Mouse (Mus musculus) small intestine, adult 2 months (tissue): ENCODE data around the gene Epp13. TPM values are rescaled to one million over a fixed set of nuclear protein-coding genes. Genes with fewer than 3 reads are reported as not detected.
A peak's percentile ranks its signal among the peaks of the same experiment; 100 is the strongest.
"Not testable (repeated sequence)": the region's sequence is repeated elsewhere in the genome, so short reads cannot be mapped to it uniquely, and the experiment has no call there.

ENCODE experiments used
- H3K27ac ChIP-seq: fragments of 200-500 bp; 2 replicates; pipeline ENCODE4 v1.5.1; 2012; ENCODE audit warnings: low read depth, low read length, control low read depth, inconsistent platforms; ENCODE audit not compliant: insufficient read depth
- H3K27me3 ChIP-seq: fragments of 200-500 bp; 2 replicates; pipeline ENCODE4 v1.6.1; 2012; ENCODE audit warnings: mild to moderate bottlenecking, moderate library complexity, low read length, inconsistent platforms; ENCODE audit not compliant: control insufficient read depth, insufficient read depth
- H3K36me3 ChIP-seq: fragments of 200-500 bp; 2 replicates; pipeline ENCODE4 v1.6.1; 2012; ENCODE audit warnings: mild to moderate bottlenecking, low read length, control low read depth, inconsistent platforms; ENCODE audit not compliant: control insufficient read depth, insufficient read depth
- H3K4me1 ChIP-seq: fragments of 200-500 bp; 2 replicates; pipeline ENCODE4 v1.6.1; 2012; ENCODE audit warnings: low read length, inconsistent platforms, mixed read lengths; ENCODE audit not compliant: control insufficient read depth, insufficient read depth, insufficient read length
- H3K4me3 ChIP-seq: fragments of 200-500 bp; 2 replicates; pipeline ENCODE4 v1.5.1; 2012; ENCODE audit warnings: low read depth, mild to moderate bottlenecking, control low read depth, inconsistent platforms, low read length, moderate library complexity
- CTCF ChIP-seq: fragments of 200-500 bp; IDR thresholded peaks from 2 replicates; pipeline ENCODE4 v1.5.1; 2012; ENCODE audit warnings: low read depth, mild to moderate bottlenecking, control low read depth, inconsistent platforms, low read length, moderate library complexity, mixed read lengths; ENCODE audit not compliant: insufficient replicate concordance, insufficient read length; ENCODE audit errors: extremely low read depth
- POLR2A ChIP-seq: fragments of 200-500 bp; IDR thresholded peaks from 2 replicates; pipeline ENCODE4 v1.6.1; 2012; ENCODE audit warnings: low read depth, mild to moderate bottlenecking, control low read depth, inconsistent platforms, low read length, moderate library complexity
- WGBS: fragments of 180-500 bp; shearing (Covaris S2); methylation state at CpG from one replicate; pipeline ENCODE4 v1.1.7; 2018; 5-methylcytosine and 5-hydroxymethylcytosine counted together
- polyA plus RNA-seq: library from polyadenylated mRNA; depleted of rRNA; stranded (reverse); fragments of >200 nt; gene quantifications from 2 replicates; pipeline ENCODE4 v1.2.3, GENCODE M21; 2012; rRNA removed

Epp13 gene
- polyA plus RNA-seq, 1 experiment: not detected

DNA sequence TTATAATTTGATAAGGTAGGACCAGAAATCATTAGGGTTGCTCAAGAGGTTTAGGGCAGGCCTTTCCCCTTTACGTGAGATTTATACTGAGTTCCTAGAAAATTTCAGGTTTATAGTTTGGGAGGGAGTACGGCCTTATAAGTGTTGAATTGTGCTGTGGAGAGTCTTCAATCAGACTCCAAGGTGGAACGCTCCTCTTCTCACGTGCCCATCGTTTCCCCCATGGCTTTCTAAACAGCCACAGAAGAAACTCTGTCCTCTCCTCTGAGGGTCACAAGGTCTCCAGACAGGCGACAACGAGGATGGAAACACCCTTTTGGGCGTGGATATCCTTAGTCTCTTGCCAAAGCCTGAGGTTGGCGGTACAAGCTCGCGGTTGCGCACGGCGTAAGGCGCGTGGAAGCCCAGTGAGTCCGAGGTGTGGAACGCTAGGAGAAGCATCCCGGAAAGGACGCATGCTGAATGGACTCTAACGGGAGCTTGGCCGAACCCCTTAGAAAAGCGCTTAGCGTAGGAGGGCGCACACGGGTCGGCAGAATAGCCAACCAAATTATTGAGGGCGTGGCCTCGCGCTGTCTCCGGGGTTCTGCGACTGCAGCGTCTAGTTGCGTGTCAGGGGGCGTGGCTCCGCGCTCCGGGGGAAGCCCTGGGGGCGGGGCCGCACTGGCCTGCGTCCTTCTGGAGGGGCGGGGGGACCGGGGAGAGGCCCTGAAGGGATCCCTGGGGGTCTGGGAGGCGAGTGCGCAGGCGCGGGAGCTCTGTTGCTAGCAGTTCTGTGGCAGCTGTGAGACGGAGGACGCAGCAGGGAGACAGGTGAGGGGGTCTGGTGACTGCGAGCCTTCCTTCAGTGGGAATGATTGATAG, 33.6 kb downstream of the Epp13 start, which contains the start of gene Zfp667:
TSS of gene Zfp667 (plus strand) at position 738 of the 864 bp plus-strand sequence.
- peak within 1 kb of the TSS; percentile 18 for H3K27ac ChIP-seq
- no peaks in the 10 kb centered on the region for H3K36me3 ChIP-seq
- H3K27me3 ChIP-seq: no peaks in the 10 kb centered on the region
- H3K4me1 ChIP-seq: peaks cover 3% of the 10 kb centered on the region; the same call in 1 of the 2 replicates
- TF ChIP-seq POLR2A (peak; percentile 47; the same call in 1 of the 2 replicates), CTCF (no peak)
- 2% methylated on average over 50 of the region's 50 CpGs for WGBS
- H3K4me3 ChIP-seq: peak within 1 kb of the TSS; percentile 73

- Histone ChIP-seq H3K27ac (no peak overlapping the region), H3K4me1 (peaks cover 3% of the 10 kb centered on the region; the same call in 1 of the 2 replicates), H3K36me3 (no peaks in the 10 kb centered on the region), H3K27me3 (no peaks in the 10 kb centered on the region), H3K4me3 (peak overlapping the region; percentile 73)
- WGBS: 41% methylated on average over 15 of the region's 15 CpGs
- TF ChIP-seq CTCF (no peak), POLR2A (no peak)
These were observed 34.5 kb downstream of the Epp13 start for GRCm38 (mm10) chr7:6286921-6287531.

DNA sequence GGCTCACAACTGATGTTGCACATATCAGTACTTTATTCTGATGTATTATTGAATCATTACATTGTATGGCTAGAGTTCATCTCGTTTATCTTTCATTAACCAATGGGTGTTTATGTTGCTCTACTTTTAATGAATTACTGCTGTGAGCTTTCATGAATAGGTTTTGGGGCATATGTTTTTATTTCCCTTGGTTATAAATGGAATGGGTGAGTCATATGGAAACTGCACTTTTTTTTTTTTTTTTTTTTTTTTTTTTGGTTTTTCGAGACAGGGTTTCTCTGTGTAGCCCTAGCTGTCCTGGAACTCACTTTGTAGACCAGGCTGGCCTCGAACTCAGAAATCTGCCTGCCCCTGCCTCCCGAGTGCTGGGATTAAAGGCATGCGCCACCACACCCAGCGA, 38.6 kb downstream of the Epp13 start:
- WGBS: 81% methylated on average over 6 of the region's 6 CpGs
- H3K27me3 ChIP-seq, H3K4me1 ChIP-seq, H3K4me3 ChIP-seq, H3K27ac ChIP-seq, H3K36me3 ChIP-seq: not testable (repeated sequence)

DNA sequence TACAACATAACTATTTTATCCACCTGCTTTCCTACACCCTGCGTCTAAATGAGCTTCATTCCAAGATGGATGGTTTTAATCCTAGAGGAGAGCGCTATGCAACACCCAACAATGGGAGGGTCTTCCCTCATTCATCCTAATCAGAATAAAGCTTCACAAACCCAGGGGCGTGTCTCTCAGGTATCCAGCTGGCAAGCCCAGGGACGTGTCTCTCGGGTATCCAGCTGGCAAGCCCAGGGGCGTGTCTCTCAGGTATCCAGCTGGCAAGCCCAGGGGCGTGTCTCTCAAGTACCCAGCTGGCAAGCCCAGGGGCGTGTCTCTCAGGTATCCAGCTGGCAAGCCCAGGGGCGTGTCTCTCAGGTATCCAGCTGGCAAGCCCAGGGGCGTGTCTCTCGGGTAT, 48.3 kb downstream of the Epp13 start:
- 41% methylated on average over 11 of the region's 11 CpGs for WGBS
- H3K4me3 ChIP-seq, H3K36me3 ChIP-seq, H3K27me3 ChIP-seq, H3K27ac ChIP-seq, H3K4me1 ChIP-seq: not testable (repeated sequence)

DNA sequence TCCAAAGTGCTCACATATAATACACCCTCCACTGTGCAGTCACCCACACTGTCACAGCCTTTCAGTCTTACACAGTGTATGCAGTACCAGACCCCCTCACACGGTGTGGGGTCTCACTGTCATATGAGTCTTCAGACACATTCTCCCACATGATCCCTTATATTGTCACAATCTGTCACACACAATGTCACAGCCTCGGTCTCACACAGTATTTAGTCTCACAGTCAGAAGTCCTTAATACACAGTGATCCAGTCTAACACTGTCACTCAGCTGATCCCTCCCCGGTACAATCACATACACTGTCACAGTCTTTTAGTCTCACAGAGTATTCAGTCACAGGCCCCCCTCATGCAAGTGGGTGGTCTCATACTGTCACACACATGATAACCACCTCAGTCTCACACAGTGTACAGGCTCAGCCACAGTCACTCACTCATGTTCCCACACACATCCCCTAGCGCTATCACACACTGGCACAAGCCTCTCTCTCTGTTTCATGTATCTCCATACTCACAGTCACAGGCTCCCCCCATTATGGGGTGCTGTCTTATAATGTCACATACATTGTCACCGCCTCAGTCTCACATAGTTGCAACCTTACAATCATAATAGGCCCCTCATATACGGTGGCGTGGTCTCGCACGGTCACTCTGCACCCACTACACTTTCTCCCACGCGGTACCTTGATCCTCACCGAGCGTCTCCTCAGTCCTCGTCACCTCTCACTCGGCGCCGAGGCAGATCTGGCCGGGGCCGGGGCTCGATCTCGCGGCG, 78.1 kb downstream of the Epp13 start:
- H3K27me3 ChIP-seq: no peaks in the 10 kb centered on the region
- peak overlapping the region; percentile 77 for H3K4me3 ChIP-seq
- H3K36me3 ChIP-seq: no peaks in the 10 kb centered on the region
- no peak overlapping the region for H3K27ac ChIP-seq
- TF ChIP-seq CTCF: no peak
- no peak for TF ChIP-seq POLR2A
- H3K4me1 ChIP-seq: peaks cover 6% of the 10 kb centered on the region
- 19% methylated on average over 23 of the region's 23 CpGs for WGBS

- H3K4me1 ChIP-seq: peaks cover 6% of the 10 kb centered on the region
- no peak within 1 kb of the TSS for H3K27ac ChIP-seq
- H3K36me3 ChIP-seq: no peaks in the 10 kb centered on the region
- WGBS: 11% methylated on average over 31 of the region's 31 CpGs
- TF ChIP-seq POLR2A: no peak
- no peak for TF ChIP-seq CTCF
- no peaks in the 10 kb centered on the region for H3K27me3 ChIP-seq
- H3K4me3 ChIP-seq: peak within 1 kb of the TSS; percentile 77
These were observed 78.9 kb downstream of the Epp13 start, which contains the start of gene Zfp583 for GRCm38 (mm10) chr7:6331233-6331956. Gene Zfp583 (minus strand): TSS chr7:6331285.

Other genes with a start within 250 kb of the Epp13 start
- not detected in 2 replicates for gene Vmn1r65, start 241.7 kb upstream of the Epp13 start, polyA plus RNA-seq
- gene Nlrp4c, start 207.5 kb upstream of the Epp13 start, polyA plus RNA-seq: not detected in 2 replicates
- gene Zfp787, start 96.7 kb upstream of the Epp13 start, polyA plus RNA-seq: 32.3 and 62.7 TPM in 2 replicates
- gene Zfp444, start 80.5 kb upstream of the Epp13 start, polyA plus RNA-seq: 12.7 and 33.9 TPM in 2 replicates
- gene Galp, start 55.6 kb upstream of the Epp13 start, polyA plus RNA-seq: not detected in 2 replicates
- gene Zscan5b, start 30.4 kb upstream of the Epp13 start, polyA plus RNA-seq: not detected in 2 replicates
- gene Zfp667, start 33.9 kb downstream of the Epp13 start, polyA plus RNA-seq: 0.10 TPM in 2 replicates
- gene Zfp583, start 78.6 kb downstream of the Epp13 start, polyA plus RNA-seq: 0.25 and 0.48 TPM in 2 replicates
- not detected in 2 replicates for gene Gm3854, start 91.0 kb downstream of the Epp13 start, polyA plus RNA-seq
- 0.03 and 0.15 TPM in 2 replicates for gene Zfp78, start 110.6 kb downstream of the Epp13 start, polyA plus RNA-seq
- gene Zfp28, start 130.6 kb downstream of the Epp13 start, polyA plus RNA-seq: 0.22 and 0.60 TPM in 2 replicates
- gene Smim17, start 146.0 kb downstream of the Epp13 start, polyA plus RNA-seq: not detected in 2 replicates
- gene Gm20715, start 157.6 kb downstream of the Epp13 start, polyA plus RNA-seq: not detected in 2 replicates
- not detected in 2 replicates for gene Olfr1344, start 186.0 kb downstream of the Epp13 start, polyA plus RNA-seq
- not detected in 2 replicates for gene Olfr1336, start 203.5 kb downstream of the Epp13 start, polyA plus RNA-seq
- gene Olfr1346, start 214.4 kb downstream of the Epp13 start, polyA plus RNA-seq: not detected in 2 replicates
- not detected in 2 replicates for gene Olfr5, start 234.2 kb downstream of the Epp13 start, polyA plus RNA-seq
- gene Olfr1347, start 247.0 kb downstream of the Epp13 start, polyA plus RNA-seq: not detected in 2 replicates